Mouse (Mus musculus): ENCODE data around the gene Tnfrsf1b. TPM values are rescaled to one million over a fixed set of nuclear protein-coding genes. Genes with fewer than 3 reads are reported as not detected.

Gene Tnfrsf1b
- polyA plus RNA-seq, 1 experiment from 2014 or later = 5.9 TPM

Other genes with a start within 250 kb of the Tnfrsf1b start
- 8.8 and 9.6 TPM in 2 replicates for gene Vps13d, start 51.9 kb downstream of the Tnfrsf1b start, polyA plus RNA-seq (2015; fragmentation: Nextera tagmentation; extraction: Ambion mirVana)
- gene Tnfrsf8, start 68.3 kb upstream of the Tnfrsf1b start, polyA plus RNA-seq (2015; fragmentation: Nextera tagmentation; extraction: Ambion mirVana) = 0.09 and 0.13 TPM in 2 replicates